In the genomic region with DNA sequence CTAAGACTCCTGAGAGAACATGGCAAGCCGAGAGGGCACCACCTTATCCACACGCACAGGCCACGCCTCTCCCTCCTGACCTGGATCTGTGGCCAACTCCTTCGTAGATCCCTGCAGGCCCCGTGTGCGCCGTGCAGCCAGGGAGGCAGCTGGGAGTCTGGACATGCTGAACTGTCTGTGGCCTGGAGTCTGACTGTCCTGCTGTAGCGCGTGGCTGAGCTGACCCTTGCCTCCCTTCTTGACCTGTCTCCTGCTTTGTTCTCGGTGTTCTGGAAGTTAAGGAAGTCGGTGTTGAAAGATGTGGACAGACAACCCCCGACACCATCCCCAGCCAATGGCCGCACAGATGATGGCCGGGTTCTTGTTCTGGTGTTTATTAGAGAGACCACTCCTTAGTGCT, we compare ENCODE assay signal across 10 mouse cellular contexts. TPM values are rescaled to one million over a fixed set of nuclear protein-coding genes. Genes with fewer than 3 reads are reported as not detected.
DNase-seq lines count a peak whose midpoint lies in the region; ATAC-seq and TF ChIP-seq lines count a peak whose summit lies in the region.
"Had no signal": no experiment of that assay in that cellular context is flagged by ENCODE, and none has a peak within 500 bp of the region (broad histone marks: within the 10 kb centered on the region; RNA-seq: fewer than 3 reads in every experiment).

No protein-coding gene starts in this region.

- H3K9ac ChIP-seq in intestine, embryonic 16.5 days (ENCODE audit: low read depth, low read length): no peak overlapping the region
- H3K9ac ChIP-seq in lung, embryonic 14.5 days: no peak overlapping the region
- H3K9ac ChIP-seq in midbrain, postnatal 0 days (replicated peaks; ENCODE audit: low read length, poor library complexity, severe bottlenecking): no peak overlapping the region

- WGBS in intestine, embryonic 16.5 days: 38% methylated on average over 14 of the region's 14 CpGs
- 29% methylated on average over 14 of the region's 14 CpGs for WGBS in lung, embryonic 14.5 days
- 72% methylated on average over 14 of the region's 14 CpGs for WGBS in midbrain, postnatal 0 days

- ATAC-seq in cerebellum, adult (ENCODE audit: insufficient number of reproducible peaks, low FRiP score, low TSS enrichment): no peak
- ATAC-seq in intestine, embryonic 16.5 days: peak; percentile 66
- ATAC-seq in lung, embryonic 14.5 days (ENCODE audit: insufficient read depth): peak; percentile 41; the same call in 1 of the 2 replicates
- no peak for ATAC-seq in CD4-positive, CD25-positive, alpha-beta regulatory T cell, adult 4 months
- ATAC-seq in midbrain, postnatal 0 days (ENCODE audit: low FRiP score): no peak

- H3K4me1 ChIP-seq in intestine, embryonic 16.5 days (ENCODE audit: control insufficient read depth, insufficient read depth, low read length): peaks cover 3% of the 10 kb centered on the region
- H3K4me1 ChIP-seq in lung, embryonic 14.5 days (ENCODE audit: insufficient read depth): no peaks in the 10 kb centered on the region
- 0 out of 2 replicates have a peak, but pooled peaks cover 4% of the 10 kb centered on the region for H3K4me1 ChIP-seq in midbrain, postnatal 0 days (ENCODE audit: insufficient read depth, low read length)

- DNase-seq in cerebellum, postnatal 14 days: peak; percentile 25 to 34
- peak; percentile 16 to 42 for DNase-seq in adrenal gland, postnatal 36 days
- no peak for DNase-seq in lung, embryonic 14.5 days
- DNase-seq in frontal cortex, adult 2 months (ENCODE audit: extremely low spot score in 1 of 2, low spot score in 1 of 2): no peak
- no peak for DNase-seq in midbrain, postnatal 0 days (ENCODE audit: low spot score)
- DNase-seq: thymus, postnatal 4 days had no signal

- H3K4me2 ChIP-seq in intestine, embryonic 16.5 days (ENCODE audit: low read depth, low read length): no peak overlapping the region
- no peak overlapping the region for H3K4me2 ChIP-seq in lung, embryonic 14.5 days
- H3K4me2 ChIP-seq in midbrain, postnatal 0 days (ENCODE audit: low read depth, low read length, poor library complexity, severe bottlenecking): no peak overlapping the region

- H3K4me3 ChIP-seq in intestine, embryonic 16.5 days (ENCODE audit: low read length): no peak overlapping the region
- H3K4me3 ChIP-seq in lung, embryonic 14.5 days (ENCODE audit: low read depth, low read length): no peak overlapping the region
- no peak overlapping the region for H3K4me3 ChIP-seq in midbrain, postnatal 0 days (ENCODE audit: low read depth, low read length)

- no peaks in the 10 kb centered on the region for H3K27me3 ChIP-seq in intestine, embryonic 16.5 days (replicated peaks; ENCODE audit: control insufficient read depth, insufficient read depth, low read length)
- H3K27me3 ChIP-seq in lung, embryonic 14.5 days (ENCODE audit: insufficient read depth, low read length): no peaks in the 10 kb centered on the region
- no peaks in the 10 kb centered on the region for H3K27me3 ChIP-seq in midbrain, postnatal 0 days (ENCODE audit: insufficient read depth, low read length)

- no peaks in the 10 kb centered on the region for H3K9me3 ChIP-seq in intestine, embryonic 16.5 days (ENCODE audit: control insufficient read depth, low read length)
- no peaks in the 10 kb centered on the region for H3K9me3 ChIP-seq in lung, embryonic 14.5 days (ENCODE audit: low read depth, low read length)
- H3K9me3 ChIP-seq in midbrain, postnatal 0 days (ENCODE audit: low read length): no peaks in the 10 kb centered on the region

- no peak overlapping the region for H3K27ac ChIP-seq in intestine, embryonic 16.5 days (ENCODE audit: low read length)
- no peak overlapping the region for H3K27ac ChIP-seq in lung, embryonic 14.5 days (ENCODE audit: low read depth)
- no peak overlapping the region for H3K27ac ChIP-seq in midbrain, postnatal 0 days (ENCODE audit: low read depth, low read length)

- no peaks in the 10 kb centered on the region for H3K36me3 ChIP-seq in intestine, embryonic 16.5 days (ENCODE audit: control insufficient read depth, insufficient read depth, low read length)
- no peaks in the 10 kb centered on the region for H3K36me3 ChIP-seq in lung, embryonic 14.5 days (ENCODE audit: insufficient read depth)
- no peaks in the 10 kb centered on the region for H3K36me3 ChIP-seq in midbrain, postnatal 0 days (ENCODE audit: insufficient read depth, low read length)

- TF ChIP-seq CTCF in lung, embryonic 14.5 days (IDR thresholded peaks at IDR 0.05; ENCODE audit: low read depth): no peak
- no peak for TF ChIP-seq CTCF in midbrain, postnatal 0 days (IDR thresholded peaks at IDR 0.05)

RNA-seq across cellular contexts. Expression of gene Kit, which starts 21.5 kb away (rescaled TPM):
- 1 to 10 TPM; 3.2 to 6.5 TPM for total RNA-seq in adrenal gland, postnatal 36 days (2021)
- polyA plus RNA-seq in intestine, embryonic 16.5 days (2015; fragmentation: Nextera tagmentation; extraction: Ambion mirVana): 17.1 and 17.8 TPM in 2 replicates
- polyA plus RNA-seq in lung, embryonic 14.5 days (2014; fragmentation: Nextera tagmentation; extraction: Ambion mirVana): 44.7 and 49.0 TPM in 2 replicates
- polyA plus RNA-seq in frontal cortex, adult 2 months (2012; rRNA removed): 24.6 and 26.9 TPM in 2 replicates
- polyA plus RNA-seq in CD4-positive, CD25-positive, alpha-beta regulatory T cell, adult 4 months (2017; shearing (Covaris generic)): 1 to 10 TPM in 1 of 2 experiments, under 1 TPM in 1; 0.50 to 1.8 TPM
- total RNA-seq in midbrain, postnatal 0 days (2014; rRNA removed): 51.6 and 52.4 TPM in 2 replicates
- 29.9 and 30.9 TPM in 2 replicates for polyA plus RNA-seq in midbrain, postnatal 0 days (2015; fragmentation: Nextera tagmentation; extraction: Ambion mirVana)
- polyA plus RNA-seq: C2C12 had no signal

Comparison
In these comparisons a context has a peak if more than half of its experiments do, and no peak if none do; other contexts are left out.
1. DNase-seq: peak in cerebellum, postnatal 14 days (2 of 2) and adrenal gland, postnatal 36 days (2 of 2); none in lung, embryonic 14.5 days (single experiment), frontal cortex, adult 2 months (0 of 2) and midbrain, postnatal 0 days (single experiment).
2. ATAC-seq: peak in intestine, embryonic 16.5 days (single experiment) and lung, embryonic 14.5 days (single experiment); none in cerebellum, adult (single experiment), CD4-positive, CD25-positive, alpha-beta regulatory T cell, adult 4 months (single experiment) and midbrain, postnatal 0 days (single experiment).